Mouse (Mus musculus) c-Kit-positive CD71-positive TER-119-positive erythroid progenitor cells, embryonic 14.5 days (primary cell): Measurements from ENCODE around the gene Card14.

Source experiments
- DNase-seq: peaks from one replicate; pipeline ENCODE4 v3.0.0-alpha.2; 2013; ENCODE audit warnings: low spot score

Gene Card14

GRCm38 (mm10) chr11:119300986-119301385, 6.6 kb upstream of the Card14 start:
- DNase-seq: no peak

GRCm38 (mm10) chr11:119304904-119305712, 2.5 kb upstream of the Card14 start:
- DNase-seq: peak; percentile 49

- DNase-seq: no peak
Observed at GRCm38 (mm10) chr11:119306762-119307657, 558 bp upstream of the Card14 start.

GRCm38 (mm10) chr11:119307916-119308315, 348 bp downstream of the Card14 start:
- DNase-seq: no peak

- DNase-seq: no peak
Observed at GRCm38 (mm10) chr11:119310621-119311020, 3.1 kb downstream of the Card14 start.

GRCm38 (mm10) chr11:119314252-119314936, 6.8 kb downstream of the Card14 start:
- no peak for DNase-seq

GRCm38 (mm10) chr11:119316720-119317119, 9.2 kb downstream of the Card14 start:
- no peak for DNase-seq

GRCm38 (mm10) chr11:119322521-119322920, 15.0 kb downstream of the Card14 start:
- DNase-seq: no peak

- DNase-seq: peak; percentile 17
Observed at GRCm38 (mm10) chr11:119325068-119325467, 17.5 kb downstream of the Card14 start.

- no peak for DNase-seq
Observed at GRCm38 (mm10) chr11:119330592-119330991, 23.0 kb downstream of the Card14 start.

GRCm38 (mm10) chr11:119331970-119332369, 24.4 kb downstream of the Card14 start:
- DNase-seq: no peak

GRCm38 (mm10) chr11:119338271-119339059, 30.9 kb downstream of the Card14 start:
- no peak for DNase-seq

GRCm38 (mm10) chr11:119339179-119339578, 31.6 kb downstream of the Card14 start:
- DNase-seq: no peak

- peak; percentile 74 for DNase-seq
Observed at GRCm38 (mm10) chr11:119339637-119340036, 32.1 kb downstream of the Card14 start.

GRCm38 (mm10) chr11:119344178-119344577, 36.6 kb downstream of the Card14 start:
- no peak for DNase-seq

GRCm38 (mm10) chr11:119344865-119345264, 37.3 kb downstream of the Card14 start:
- DNase-seq: no peak

GRCm38 (mm10) chr11:119347125-119347524, 39.6 kb downstream of the Card14 start:
- DNase-seq: no peak

- DNase-seq: no peak
Observed at GRCm38 (mm10) chr11:119352113-119352512, 44.5 kb downstream of the Card14 start.

- no peak for DNase-seq
Observed at GRCm38 (mm10) chr11:119353946-119354345, 46.4 kb downstream of the Card14 start.

- peak; percentile 55 for DNase-seq
Observed at GRCm38 (mm10) chr11:119354798-119355442, 47.4 kb downstream of the Card14 start.
